Mouse (Mus musculus) left cerebral cortex, postnatal 36 days (tissue): Measurements from ENCODE around the gene Krt32. TPM values are rescaled to one million over a fixed set of nuclear protein-coding genes. Genes with fewer than 3 reads are reported as not detected.

Experiments
- DNase-seq, 2 experiments: peaks; one replicate each; pipeline ENCODE4 v3.0.0; 2021 to 2022; ENCODE audit warnings: low spot score in 2 of 2, mixed read lengths in 1 of 2
- intact Hi-C: fragments of 180-260 bp; cut with DNase I; formaldehyde crosslinking; loops from one replicate; pipeline ENCODE4 v1.15.1; 2025
- total RNA-seq, 2 experiments: library from RNA; stranded (reverse); gene quantifications; 2 replicates each; pipeline ENCODE4 v1.2.3; 2021

Krt32 gene
- not detected for total RNA-seq

DNA sequence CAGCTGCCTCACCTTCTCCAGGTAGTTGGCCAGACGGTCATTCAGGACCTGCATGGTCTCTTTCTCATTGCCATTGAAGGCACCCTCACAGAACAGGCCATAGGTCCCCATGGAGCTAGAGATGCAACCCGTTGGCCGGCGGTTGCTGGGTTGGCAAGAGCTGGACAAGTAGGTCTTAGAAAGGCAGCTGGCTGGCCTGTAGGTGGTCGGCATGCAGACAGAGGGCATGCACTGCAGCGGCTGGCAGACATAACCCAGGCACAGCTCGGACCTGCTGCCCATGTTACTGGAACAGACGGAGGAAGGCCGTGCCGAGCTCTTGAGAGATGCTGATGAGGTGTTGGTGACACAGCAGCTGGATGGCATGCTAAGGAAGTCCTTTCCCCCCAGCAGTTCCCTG is at the start of gene Krt32:
TSS of gene Krt32 (minus strand) at position 366 of the 400 bp plus-strand sequence.
- DNase-seq, result no peak
- intact Hi-C loops, result no loop called here

DNA sequence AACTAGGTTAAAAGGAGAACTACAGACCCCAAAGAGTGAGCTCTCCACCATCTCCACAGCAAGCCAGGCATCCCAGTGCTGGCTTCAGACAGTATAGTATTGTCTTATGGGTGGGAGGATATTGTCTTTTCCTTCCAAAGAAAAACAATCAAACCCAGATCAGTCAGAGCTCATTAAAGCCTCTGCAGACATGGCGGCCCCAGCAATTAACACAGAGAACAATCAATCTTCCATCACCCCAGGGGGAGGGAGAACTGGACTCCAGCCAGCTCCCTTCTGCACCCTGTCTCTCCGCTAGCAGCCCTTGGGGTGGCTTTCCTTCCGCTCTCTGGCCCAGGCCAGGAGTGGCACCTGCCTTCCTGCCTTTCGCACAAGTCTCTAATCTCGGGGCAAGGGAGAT is 49.7 kb upstream of the Krt32 start:
- DNase-seq, result no peak
- intact Hi-C loops, result no loop called here

DNA sequence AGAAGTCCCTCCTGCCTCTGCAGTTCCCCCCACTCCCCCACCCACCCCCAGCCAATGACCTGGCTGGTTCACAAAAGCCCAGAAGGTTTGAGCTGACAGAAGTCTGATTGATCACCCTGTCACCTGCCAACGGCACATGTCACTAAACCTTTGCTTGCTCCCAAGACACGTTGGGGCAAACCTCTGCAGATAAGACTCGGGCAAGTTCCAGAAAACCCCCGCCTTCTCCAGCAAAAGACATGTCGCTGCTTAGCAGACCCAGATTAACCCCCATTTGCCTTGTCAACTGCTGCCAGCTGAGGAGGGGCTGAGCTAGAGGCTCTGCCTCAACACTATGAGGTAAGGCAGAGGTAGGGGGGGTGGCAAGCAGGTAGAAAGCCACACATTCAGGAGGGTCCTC is 48.5 kb upstream of the Krt32 start:
- DNase-seq, result no peak
- intact Hi-C loops, result no loop called here

DNA sequence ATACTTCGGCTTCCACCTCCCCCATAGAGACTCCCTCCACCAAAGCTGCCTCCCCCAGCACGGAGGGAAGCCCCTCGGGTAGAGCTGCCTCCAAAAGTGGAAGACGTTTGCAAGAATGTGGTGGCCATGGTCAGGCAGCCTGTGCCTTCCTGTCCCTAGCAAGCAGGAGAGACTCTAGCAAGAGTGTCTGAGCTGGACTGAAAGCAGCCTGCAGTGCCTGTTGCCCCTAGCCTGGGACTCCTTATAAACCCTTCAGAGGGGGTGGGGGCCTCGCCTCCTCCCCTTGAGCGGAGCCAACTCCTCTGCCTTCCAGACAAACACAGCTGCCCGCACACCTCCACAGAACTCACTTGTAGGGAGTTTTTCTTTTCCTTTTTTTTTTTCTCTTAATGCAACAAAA is 47.7 kb upstream of the Krt32 start, which contains the start of gene Krt15:
TSS of gene Krt15 (minus strand) at position 198 of the 400 bp plus-strand sequence.
- no peak for DNase-seq
- intact Hi-C loops, result no loop called here

DNA sequence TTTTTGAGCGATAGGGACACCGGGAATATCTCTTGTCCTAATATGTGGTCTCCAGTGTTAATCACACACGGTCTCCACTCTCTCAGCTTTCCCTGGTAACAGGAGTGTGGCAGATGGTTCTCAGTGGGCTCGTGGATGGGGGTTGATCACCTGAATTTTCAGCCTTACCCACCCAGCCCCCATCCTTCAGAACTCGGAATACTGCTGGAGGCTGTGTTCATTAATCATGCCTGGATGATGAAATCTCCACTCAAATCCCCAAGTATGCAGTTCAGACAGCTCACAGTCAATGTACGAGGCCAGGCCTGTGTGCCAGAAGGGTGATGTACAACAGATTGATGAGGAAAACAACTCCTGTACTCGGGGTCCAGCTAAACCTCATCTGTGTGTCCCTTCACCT is 36.9 kb upstream of the Krt32 start:
- no peak for DNase-seq
- intact Hi-C loops, result no loop called here

DNA sequence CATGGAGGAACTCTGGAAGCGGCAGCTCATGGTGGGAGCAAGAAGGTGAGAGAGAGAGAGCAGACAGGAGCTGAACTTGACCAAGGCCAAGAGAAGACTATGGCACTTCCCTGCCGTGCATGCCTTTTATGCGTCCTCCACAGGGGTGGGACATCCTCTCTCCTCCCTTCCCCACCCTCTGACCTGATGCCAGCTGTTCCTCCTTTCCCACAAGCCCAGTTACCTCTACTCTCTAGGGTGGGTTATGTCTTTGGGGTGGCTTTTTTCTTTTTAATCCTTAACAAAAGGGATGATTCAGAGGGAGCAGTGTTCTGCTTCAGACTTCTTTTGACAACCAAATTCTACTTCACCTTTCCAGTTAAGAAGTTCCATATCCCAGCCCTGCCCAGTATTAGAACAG is 33.4 kb upstream of the Krt32 start, which contains the start of gene Krt13:
TSS of gene Krt13 (minus strand) at position 101 of the 400 bp plus-strand sequence.
- intact Hi-C loops, result no loop called here
- no peak for DNase-seq

DNA sequence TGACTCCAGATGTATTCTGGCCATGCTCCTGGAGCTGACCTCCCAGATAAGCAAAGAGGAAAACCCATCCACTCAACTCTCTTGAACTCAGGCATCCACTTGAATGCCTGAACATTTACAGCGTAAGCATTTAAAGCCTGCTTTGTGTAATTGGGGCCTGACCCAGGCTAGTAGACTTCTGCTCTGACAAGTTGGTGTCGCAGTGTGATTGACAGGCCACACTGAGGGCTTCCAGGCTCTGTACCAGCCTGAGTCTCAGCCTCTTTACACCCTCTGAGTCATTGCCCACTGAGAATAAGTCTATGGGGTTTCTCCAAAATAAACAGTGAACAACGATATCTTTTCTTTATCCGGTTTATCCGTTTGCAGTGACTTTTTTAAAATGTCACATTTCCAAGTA is 32.3 kb upstream of the Krt32 start:
- DNase-seq, result no peak
- intact Hi-C loops, result no loop called here

DNA sequence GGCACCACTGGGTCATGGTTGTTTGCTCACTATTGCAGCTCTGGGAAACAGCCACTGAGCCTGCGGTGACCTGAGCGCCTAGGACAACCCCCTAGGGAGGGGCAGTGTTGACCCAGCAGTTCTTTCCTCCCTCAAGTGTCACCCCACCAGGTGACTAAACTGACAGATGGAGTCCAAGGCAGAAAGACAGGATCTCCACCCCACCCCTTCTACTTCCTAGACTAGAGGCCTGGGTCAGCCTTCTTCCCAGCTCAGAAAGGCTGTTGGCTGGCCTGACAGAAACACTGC is 25.7 kb upstream of the Krt32 start:
- intact Hi-C loops, result no loop called here

DNA sequence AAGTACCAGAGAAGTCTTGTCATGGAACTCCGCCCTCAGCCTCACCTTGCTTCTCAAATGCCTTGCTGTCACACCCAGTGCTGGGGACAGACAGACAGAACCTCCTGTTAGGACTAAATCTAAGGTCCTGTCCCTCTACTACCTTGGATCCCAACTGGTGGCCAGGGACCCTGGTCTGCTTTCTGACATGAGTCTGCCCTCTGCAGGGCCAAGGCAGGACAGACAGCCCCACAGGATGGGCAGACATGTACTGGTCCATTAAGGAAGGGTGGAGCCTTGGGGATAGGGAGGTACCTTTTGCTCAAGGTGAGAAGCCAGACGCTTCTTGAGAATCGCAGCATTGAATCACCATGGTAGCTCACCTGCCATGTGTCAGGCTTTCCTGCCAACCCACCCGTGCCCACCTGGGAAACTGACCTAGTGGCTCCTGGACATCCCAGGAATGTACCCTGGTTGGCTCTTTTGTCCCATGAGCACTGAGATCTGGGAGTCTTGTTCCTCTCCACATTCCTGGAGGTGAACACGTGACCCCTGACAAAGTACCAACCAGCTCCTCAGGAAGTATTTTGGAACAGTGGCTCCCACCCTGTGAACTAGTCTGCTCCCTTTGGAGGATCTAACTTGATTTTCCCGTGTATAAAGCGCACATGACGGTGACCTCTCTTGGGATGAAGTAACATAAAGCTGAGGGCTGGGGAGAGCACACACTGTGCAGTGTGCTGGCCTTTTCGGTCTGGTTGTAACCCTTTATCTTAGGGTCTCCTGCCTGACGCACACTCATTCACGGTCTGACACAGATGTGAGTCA is 25.1 kb upstream of the Krt32 start:
- no peak for DNase-seq
- intact Hi-C loops, result no loop called here

More for the DNA sequence above, 25.7 kb upstream of the Krt32 start:
- DNase-seq, result no peak

DNA sequence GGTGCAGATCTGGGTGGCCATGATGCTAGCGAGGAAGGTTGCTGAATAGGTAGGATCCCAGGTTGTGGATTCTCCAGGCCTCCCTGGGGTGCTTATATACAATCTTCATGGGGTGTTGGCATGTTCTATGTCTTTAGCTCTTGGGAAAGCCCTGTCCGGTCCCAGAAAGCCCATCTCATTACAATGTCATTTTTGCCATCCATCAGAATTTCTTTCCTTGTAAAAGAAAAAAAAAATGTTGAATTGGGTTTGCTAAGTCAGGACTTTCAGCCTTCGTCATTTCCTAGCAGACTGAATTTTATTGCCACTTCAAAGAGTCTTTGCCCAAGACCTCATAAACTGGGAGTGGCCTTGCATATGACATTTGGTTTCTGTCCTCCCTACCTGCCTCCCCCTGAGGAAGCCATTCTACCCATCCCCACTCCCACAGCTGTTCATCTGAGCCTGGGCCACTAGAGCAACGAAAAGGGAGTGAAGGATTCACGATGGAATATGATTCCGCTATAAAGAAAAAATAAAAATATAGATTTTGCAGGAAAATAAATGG is 17.6 kb upstream of the Krt32 start, which contains the start of gene Krt36:
TSS of gene Krt36 (minus strand) at position 51 of the 547 bp plus-strand sequence.
- intact Hi-C loops, result no loop called here
- no peak for DNase-seq

DNA sequence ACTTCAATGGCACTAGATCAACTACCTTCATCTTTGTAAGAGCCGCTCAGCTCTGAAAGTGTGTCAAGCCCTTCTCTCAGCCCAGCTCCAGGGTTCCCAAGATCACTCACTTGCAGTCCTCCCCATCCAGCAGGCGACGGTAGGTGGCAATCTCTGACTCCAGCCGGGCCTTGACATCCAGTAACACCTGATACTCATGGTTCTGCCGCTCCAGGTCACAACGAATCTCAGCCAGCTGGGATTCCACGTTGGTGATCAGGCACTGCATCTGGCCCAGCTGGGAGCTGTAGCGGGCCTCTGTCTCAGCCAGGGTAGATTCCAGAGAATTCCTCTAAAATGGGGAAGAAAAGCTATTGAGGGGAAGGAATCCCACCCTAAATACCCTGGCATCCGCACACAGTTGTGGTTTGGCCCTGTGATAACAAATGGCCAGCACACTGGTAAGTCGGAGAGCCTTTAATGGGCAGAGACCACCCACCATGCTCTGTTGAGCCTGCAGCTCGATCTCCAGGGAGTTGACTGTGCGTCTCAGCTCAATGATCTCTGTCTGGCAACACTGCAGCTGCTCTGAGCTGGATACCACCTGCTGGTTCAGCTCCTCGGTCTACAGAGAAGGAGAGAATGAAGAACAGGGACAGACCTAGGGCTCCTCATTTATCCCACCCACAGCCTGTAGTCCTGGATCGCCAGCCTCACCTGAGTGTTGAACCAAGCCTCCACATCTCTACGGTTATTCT is 14.8 kb upstream of the Krt32 start:
- intact Hi-C loops, result no loop called here
- no peak for DNase-seq

DNA sequence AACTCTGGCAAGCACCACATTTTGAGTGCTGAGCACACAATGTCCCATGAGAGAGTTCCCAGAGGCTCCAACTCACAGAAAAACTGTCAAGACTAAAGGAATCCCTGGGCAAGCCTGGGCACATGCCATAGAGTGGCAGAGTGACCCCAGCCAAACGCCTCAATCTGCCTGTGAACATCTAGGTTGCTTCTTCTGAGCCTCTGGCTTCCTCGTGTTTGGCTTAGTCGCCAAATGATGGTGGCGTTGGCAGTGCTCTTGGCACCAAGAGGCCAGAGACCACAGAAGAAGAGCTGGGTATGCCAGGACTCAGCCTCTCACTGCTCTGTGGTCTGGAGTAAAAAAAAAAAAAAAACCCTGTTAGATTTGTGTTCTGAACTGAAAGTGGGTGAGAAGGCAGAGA is 12.4 kb upstream of the Krt32 start:
- DNase-seq, result no peak
- intact Hi-C loops, result no loop called here

DNA sequence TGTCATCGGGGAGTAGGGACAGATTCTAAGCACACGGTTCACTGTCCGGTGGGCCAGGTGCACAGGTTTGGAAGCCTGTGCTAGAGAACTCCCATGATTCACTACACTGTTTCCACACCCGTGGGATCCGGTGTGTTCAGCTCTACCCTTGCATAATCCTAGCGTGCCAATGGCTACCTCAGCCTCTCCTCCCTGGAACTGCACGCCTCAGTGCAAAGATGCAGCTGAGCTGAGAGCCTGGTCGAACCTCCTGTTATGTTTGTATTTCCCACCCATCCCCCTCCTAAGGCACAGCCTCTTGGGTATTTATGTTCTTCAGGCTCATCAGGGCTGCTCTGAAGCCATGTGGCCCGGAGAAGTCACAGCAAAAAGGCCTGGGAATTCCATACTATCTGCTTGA is 9.8 kb upstream of the Krt32 start:
- no peak for DNase-seq
- intact Hi-C loops, result no loop called here

DNA sequence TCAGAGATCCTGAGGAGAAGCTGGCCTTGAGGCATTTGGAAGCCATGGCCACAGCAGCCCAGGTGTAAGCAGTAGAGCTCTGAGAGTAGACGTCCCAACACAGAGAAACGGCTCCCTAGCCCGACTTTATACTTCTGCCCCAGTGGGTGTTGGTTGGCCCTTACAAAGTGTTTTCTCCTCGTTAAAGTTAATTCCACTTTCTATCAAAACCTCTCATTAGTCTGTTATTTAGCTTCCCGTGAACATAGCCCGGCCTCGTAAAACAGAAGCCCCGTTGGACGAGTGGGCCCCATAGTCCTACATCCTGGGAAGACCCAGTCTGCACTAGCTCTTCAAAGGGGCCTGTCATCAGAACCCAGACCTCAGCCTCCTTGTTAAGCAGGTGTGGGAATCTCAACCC is 8.1 kb upstream of the Krt32 start, which contains the start of gene Krt35:
TSS of gene Krt35 (minus strand) at position 101 of the 400 bp plus-strand sequence.
- intact Hi-C loops, result no loop called here
- DNase-seq, result no peak

DNA sequence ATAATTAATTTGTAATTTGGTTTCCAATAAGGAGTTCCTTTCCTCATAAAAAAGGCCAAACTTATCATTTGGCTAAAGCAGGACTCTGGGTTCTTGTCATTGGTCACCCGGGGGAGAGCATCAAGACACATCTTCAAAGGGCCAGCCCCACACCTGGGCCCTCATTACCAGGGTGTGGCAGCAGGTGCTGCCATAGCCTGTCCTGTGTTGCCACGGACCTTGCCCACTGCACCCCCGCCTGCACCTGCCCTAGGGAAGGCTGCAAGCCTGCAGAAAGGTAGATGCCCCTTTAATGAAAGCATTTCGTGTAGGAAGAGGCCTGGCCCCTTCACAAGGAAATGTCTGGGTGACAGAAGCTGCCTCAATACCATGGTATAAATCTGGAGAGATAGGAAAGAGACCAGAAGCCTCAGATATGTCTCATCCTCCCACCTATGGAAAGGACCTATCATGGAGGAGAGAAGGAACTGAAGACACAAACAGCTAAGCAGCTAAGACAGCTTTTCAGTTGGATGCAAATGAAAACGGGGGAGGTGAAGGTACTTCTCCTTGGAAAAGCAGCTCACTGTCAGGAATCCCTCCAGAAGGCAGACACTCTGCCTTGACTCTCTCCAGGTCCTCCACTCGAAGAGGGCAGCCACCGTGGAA is 476 bp upstream of the Krt32 start:
- intact Hi-C loops, result no loop called here

DNA sequence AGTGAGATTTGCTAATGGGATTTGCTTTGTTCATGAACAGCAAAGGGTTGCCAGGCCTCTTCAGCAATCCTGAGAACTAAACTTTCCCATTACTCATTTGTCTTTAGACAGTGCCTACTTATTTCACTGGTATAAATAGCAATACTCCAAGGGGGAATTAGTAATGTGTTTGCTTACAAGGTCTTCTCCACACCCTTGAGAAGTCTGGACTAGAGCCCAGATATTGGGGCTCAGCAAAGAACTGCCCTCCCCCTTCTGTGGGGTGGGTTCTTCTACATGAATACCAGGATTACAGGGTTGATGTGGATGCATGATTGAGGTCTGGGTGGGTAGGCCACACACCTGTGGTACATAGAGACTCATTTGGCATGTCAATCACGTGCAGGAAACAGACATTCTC is 14.2 kb downstream of the Krt32 start:
- intact Hi-C loops, result no loop called here
- DNase-seq, result no peak

More for the DNA sequence above, 476 bp upstream of the Krt32 start:
- DNase-seq, result no peak

DNA sequence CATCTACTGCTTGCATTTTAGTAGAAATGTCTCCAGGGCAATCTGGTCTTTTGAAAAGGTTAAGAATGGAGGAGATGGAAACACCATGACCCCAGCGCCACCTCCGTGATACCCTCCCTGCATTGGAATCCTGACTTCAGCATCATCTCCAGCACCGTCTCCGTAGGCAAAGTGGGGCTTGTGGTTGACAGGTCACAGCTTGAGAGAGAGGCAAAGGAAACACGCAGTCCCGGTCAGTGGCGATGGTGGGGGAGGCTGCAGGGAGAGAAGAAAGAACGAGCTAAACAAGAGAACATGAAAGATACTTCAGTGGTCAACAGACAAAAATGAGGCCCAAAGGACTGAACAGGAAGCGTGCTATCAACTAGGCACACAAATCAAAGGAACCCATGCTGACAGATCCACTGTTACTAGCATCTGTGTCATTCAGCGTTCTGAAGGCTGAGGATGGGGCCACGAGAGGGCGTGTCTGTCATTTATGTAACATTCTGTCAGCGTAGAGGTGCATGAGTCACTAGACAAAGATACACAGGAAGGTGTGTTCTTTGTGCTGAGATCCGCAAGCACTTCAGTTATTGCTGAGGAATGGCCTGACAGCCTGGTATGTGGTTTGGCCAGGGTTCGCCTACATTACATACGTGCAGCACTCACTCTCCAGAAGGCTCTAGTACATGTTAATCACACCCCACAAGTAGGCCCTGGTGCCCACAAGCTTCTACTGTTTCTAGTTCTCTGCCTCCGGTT is 20.6 kb downstream of the Krt32 start:
- intact Hi-C loops, result no loop called here
- DNase-seq, result no peak

DNA sequence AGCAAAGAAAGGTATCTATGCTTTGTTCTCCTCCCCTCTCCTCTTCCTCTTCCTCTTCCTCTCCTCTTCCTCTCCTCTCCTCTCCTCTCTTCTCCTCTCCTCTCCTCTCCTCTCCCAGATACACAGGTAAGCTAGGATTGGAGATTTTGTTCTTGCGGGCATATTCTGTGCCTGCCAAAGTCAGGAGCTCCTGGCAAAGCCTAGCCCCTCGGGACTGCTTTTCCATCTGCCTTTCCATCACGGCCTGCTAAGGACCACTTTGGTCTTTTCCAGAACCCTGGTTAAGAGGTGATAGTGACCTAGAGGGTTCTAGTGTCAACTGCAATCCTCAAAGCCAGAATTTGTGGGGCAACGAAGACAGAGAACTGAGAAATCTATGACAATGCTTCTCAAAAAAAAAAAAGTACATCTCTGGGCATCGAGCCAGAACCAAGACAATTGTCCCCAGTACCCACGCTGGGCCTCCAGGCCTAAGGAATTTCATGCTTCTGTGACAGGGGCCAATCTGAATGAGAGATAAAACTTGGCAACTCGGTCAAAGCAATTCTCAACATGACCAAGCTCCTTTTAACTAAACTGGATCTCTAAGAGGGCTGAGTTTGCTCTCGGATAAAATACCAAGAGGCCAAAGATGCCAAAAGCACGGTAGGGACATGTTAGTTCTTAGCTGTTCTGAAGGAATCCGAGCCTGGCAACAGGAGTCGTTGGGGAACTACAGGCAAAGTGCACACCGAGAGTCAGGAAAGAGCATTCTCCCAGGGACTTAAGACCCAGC is 21.6 kb downstream of the Krt32 start:
- no peak for DNase-seq

DNA sequence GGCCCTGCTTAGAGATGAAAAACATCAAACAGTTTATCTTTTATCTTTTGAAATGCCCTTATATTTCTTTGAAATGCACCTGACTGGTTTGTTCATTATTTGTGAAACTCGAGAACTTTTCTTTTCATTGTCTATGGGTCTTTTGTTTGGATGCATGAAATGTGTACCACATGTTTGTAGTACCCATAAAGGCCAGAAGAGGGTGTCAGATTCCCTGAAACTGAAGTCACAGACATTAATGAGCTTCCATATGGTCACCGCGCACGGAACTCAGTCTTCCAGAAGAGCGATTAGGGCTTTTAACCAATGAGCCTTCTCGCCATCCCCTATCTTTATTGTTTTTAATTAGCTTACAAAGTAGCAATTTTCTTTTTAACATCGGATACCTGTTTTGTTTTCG is 29.2 kb downstream of the Krt32 start:
- no peak for DNase-seq
- intact Hi-C loops, result no loop called here

More for the DNA sequence above, 21.6 kb downstream of the Krt32 start:
- intact Hi-C loops, result no loop called here
